Mouse (Mus musculus): ENCODE data around the gene Pdlim5. TPM values are rescaled to one million over a fixed set of nuclear protein-coding genes. Genes with fewer than 3 reads are reported as not detected.
"Not testable (repeated sequence)": the region's sequence is repeated elsewhere in the genome, so short reads cannot be mapped to it uniquely, and the experiment has no call there.

Pdlim5 gene
- polyA plus RNA-seq, 1 experiment: 26.9 TPM

DNA sequence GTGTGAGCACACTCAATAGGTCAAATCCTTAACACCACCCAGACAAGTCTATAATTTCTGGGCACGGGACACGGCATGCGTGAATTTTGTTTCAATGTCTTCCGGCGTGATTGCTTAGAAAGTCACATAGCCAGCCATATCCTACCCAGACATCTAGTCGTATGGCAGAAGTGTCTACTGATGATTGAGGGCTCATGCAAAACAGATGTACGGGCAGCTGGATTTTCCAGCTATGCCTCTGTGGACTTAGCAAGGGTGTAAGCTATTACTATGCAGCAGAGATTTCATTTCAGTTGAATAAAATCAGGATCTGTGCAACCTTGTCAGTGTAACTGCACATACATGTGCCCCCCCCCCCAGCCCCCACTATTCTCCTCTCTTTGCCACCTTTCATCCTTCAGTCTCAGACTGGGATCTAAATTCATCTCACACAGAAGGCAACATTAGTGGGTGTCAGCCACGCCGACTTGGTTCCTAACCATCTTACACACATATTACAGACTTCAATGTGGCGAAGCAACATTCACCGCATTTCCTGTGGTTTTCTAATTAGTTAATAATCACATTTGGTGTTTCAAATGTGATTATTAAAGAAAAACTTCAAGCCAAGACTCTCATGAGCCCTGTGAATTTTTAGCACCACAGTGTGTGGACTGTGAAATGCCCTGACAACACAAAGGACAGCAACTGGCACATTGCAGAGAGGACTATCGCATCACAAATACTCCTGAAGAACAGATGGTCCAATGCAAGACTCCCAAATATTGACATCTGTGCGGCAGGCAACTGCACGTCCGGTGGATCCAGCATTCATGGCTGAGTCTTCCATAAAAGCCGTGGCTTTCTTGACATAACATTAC, 161.7 kb downstream of the Pdlim5 start:
- Histone ChIP-seq H3K4me1 (ENCODE audit: control insufficient read depth, insufficient read depth, insufficient read length, low read length) (no peaks in the 10 kb centered on the region), H3K4me3 (ENCODE audit: insufficient read depth, low read depth, low read length) (no peak overlapping the region), H3K27ac (replicated peaks; ENCODE audit: low read depth, low read length) (no peak overlapping the region)

DNA sequence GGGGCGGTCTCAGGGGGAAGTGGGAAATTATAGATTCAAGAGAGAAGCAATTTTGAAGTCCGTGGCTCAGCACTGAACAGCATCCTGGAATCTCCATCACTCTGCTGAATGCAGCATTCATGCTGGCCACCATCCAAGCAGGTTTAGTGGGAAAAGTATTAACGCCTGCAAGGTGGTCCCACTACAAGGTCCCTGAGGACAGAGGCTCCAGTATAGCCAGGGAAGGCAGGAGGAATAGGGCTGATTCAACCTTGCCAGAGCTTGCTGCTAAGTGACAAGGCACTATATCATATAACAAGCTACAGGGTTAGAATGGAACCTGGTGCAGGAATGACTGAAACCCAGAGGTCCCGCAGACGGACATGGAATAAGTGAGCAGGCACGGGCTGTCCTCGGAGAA, 166.8 kb downstream of the Pdlim5 start:
- Histone ChIP-seq H3K27ac (replicated peaks; ENCODE audit: low read depth, low read length) (no peak overlapping the region), H3K4me1 (ENCODE audit: control insufficient read depth, insufficient read depth, insufficient read length, low read length) (no peaks in the 10 kb centered on the region), H3K4me3 (ENCODE audit: insufficient read depth, low read depth, low read length) (no peak overlapping the region)

DNA sequence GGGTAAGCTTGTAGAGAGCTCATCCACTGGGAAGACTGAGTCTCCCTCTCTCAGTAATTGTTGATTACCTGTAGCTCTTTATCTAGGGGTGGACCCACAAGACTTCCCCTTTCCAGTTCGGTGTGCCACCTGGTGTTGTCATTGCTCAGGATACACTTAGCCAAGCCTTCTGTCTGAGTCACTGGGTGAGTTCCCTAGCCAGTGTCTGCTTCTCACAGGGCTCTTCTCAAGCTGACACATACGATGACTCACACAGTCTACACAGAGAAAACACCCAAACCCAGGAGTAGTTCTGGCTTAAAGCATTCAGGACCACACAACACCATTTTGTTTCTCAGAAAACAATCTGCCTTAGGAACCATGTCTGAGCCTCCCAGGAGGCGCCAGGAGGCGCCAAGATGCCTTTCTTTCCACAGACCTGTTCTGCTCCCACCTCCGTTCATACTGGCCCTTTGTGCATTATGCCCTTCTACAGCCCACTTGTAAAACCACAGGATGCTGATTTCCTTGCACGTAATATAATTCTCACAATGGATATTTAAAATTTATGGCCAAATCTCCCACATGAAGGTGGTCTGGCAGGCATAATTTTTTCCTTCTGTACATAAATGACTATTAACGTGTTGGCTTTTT, 172.9 kb downstream of the Pdlim5 start:
- Histone ChIP-seq H3K27ac (replicated peaks; ENCODE audit: low read depth, low read length) (no peak overlapping the region), H3K4me3 (ENCODE audit: insufficient read depth, low read depth, low read length) (no peak overlapping the region), H3K4me1 (ENCODE audit: control insufficient read depth, insufficient read depth, insufficient read length, low read length) (no peaks in the 10 kb centered on the region)

DNA sequence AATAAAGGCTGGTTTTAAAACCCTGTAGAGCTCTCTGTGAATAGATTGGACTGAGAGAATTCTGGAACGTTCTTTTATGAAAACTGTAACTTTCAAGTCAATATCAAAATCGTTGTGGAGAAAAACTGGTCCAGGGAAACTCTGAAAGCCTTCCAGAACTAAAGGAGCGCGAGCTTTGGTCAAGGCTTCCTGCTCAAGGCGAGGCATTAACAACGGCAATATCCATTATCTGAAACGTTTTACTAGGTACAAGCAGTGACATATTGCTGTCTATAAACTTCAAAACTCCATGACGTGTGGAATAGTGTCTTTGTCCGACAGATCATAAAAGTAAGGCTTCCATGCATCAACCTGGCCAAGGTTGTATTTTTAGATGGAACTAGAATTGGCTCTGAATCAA, 175.6 kb downstream of the Pdlim5 start:
- Histone ChIP-seq H3K27ac (replicated peaks; ENCODE audit: low read depth, low read length) (no peak overlapping the region), H3K4me1 (ENCODE audit: control insufficient read depth, insufficient read depth, insufficient read length, low read length) (no peaks in the 10 kb centered on the region), H3K4me3 (ENCODE audit: insufficient read depth, low read depth, low read length) (no peak overlapping the region)

DNA sequence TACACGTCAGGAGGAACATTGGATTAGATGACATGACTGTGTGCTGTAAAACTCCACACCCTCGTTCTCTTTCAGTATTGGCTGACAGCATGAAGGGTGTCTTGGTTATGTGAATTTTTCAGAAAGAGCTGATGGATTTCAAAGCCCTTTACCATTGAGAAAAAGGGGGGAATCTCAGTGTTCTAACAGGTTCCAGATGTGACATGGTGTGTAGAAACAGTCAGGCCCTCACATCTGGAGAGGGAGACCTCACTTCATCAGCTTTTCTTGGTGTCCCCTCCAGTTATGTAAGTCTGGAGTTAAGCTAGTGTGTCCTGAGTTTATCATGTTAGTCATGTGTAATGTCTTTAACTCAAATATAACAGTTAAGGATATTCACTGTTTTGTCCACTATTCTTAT, 182.7 kb downstream of the Pdlim5 start:
- no peak overlapping the region for H3K4me3 ChIP-seq (ENCODE audit: insufficient read depth, low read depth, low read length)
- H3K4me1 ChIP-seq (ENCODE audit: control insufficient read depth, insufficient read depth, insufficient read length, low read length): no peaks in the 10 kb centered on the region
- no peak overlapping the region for H3K27ac ChIP-seq (replicated peaks; ENCODE audit: low read depth, low read length)

DNA sequence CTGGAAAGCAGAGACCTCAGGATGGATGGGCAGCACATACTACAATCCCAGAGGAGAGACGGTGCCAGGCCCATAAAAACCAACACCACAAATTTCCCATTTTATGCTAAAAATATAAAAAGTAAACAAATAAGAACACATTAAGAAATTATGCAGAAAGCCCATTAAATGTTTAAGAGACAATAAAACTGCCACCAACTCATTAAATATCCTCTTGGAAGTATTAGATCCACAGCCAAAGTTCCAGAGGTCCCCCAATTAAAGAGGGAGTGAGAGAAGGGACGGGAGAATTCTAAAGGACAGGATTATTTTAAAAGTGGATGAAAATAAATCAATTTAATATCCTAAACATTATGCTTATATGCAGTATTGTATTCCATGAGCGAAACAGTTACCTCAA, 183.3 kb downstream of the Pdlim5 start:
- Histone ChIP-seq H3K4me1 (ENCODE audit: control insufficient read depth, insufficient read depth, insufficient read length, low read length) (no peaks in the 10 kb centered on the region), H3K27ac (replicated peaks; ENCODE audit: low read depth, low read length) (no peak overlapping the region), H3K4me3 (ENCODE audit: insufficient read depth, low read depth, low read length) (no peak overlapping the region)

DNA sequence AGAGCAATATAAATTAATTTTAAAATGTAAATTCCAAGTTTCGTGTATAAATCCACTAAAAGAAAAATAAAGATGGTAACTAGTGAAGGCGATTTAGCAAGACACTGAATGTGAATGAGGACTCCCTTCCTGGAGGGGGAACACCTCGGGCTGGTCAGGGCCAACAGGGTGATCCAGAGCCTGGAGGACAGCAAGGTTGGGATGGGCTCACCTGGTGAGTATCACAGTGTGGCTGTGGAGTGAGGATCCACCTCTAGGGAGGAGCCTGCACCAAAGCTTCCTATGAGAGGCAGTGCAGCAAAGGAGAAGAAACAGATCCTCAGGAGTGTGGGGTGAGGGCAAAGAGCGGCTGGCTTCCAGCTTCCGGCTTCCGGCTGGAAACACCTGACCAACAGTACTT, 185.5 kb downstream of the Pdlim5 start:
- Histone ChIP-seq H3K4me3 (ENCODE audit: insufficient read depth, low read depth, low read length) (no peak overlapping the region), H3K27ac (replicated peaks; ENCODE audit: low read depth, low read length) (no peak overlapping the region), H3K4me1 (ENCODE audit: control insufficient read depth, insufficient read depth, insufficient read length, low read length) (no peaks in the 10 kb centered on the region)

DNA sequence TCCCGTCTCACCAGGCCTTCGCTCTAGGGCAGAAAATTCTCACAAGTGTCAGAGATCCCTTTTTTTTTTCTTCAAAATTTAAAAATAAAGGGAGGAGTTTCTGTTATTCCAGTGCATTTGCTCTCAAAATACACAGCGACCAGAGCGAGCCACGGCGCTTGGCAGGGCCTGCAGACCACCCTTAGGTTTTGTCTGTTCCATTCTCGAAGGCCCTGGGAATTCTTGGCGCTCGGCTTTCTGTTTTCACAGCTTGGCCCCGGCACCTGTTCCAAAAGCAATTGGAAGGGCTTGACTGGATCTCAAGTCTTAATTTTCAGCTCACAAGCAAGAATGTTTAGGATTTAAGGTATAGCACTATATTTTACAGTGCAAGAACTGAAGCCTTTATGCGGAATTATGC, 186.4 kb downstream of the Pdlim5 start:
- no peak overlapping the region for H3K4me3 ChIP-seq (ENCODE audit: insufficient read depth, low read depth, low read length)
- H3K4me1 ChIP-seq (ENCODE audit: control insufficient read depth, insufficient read depth, insufficient read length, low read length): no peaks in the 10 kb centered on the region
- no peak overlapping the region for H3K27ac ChIP-seq (replicated peaks; ENCODE audit: low read depth, low read length)

DNA sequence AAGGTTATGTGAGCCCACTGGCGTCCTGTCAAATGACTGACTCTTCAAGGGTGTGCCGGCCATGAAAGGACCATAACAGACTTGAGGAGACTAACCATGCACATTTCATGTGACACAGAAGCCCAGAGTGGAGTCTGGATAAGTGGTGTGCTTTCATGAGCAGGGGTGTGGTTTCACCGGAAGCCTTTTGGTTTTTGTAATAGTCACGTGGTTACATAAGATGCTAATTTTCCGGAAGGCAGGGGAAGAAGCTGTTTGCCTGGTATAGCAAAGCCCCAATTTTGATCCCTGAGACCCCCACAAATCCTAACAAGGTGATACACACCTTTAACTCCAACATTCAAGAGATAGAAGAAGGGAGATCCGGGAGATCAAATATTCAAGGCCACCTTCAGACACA, 188.0 kb downstream of the Pdlim5 start:
- Histone ChIP-seq H3K4me3 (ENCODE audit: insufficient read depth, low read depth, low read length) (no peak overlapping the region), H3K27ac (replicated peaks; ENCODE audit: low read depth, low read length) (no peak overlapping the region), H3K4me1 (ENCODE audit: control insufficient read depth, insufficient read depth, insufficient read length, low read length) (no peaks in the 10 kb centered on the region)

DNA sequence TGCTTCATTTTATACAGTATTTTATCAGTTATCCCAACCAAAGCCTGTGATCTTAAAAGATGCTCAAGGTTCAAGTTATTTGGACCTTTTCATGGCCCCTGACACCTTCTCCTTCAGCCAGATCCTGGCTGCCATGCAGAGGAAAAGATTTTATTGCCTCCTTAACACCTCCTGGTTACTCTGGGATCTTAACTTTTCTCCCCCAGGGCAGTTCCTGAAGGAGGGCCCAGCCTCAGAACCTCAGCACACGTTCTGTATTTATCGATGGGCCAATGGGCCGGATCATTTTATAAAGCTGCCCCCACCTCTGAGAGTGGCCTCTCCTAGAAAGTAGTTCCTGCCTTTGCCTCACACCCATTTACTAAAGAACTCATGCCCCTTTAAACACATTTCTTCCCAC, 189.2 kb downstream of the Pdlim5 start:
- Histone ChIP-seq H3K4me1 (ENCODE audit: control insufficient read depth, insufficient read depth, insufficient read length, low read length) (no peaks in the 10 kb centered on the region), H3K4me3 (ENCODE audit: insufficient read depth, low read depth, low read length) (no peak overlapping the region), H3K27ac (replicated peaks; ENCODE audit: low read depth, low read length) (no peak overlapping the region)

DNA sequence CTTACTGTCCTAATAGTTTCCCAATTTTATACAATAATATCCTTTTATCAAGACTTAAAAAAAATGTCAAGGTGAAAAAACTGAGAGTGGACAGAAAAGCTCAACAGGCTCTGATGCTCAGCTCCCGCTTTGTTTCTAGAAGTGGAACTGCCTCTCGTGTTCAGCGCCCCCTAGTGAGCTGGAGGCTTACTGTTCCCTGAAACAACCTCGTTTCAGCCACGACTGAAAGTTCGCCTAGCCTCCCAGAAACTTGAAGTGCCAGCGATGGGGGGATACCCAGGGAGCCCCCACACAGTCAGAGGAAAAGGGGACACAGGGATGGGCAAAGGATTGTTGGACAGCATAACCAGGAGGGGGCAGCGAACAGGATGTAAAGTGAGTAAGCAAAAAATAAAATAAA, 199.4 kb downstream of the Pdlim5 start:
- Histone ChIP-seq H3K4me3 (ENCODE audit: insufficient read depth, low read depth, low read length) (no peak overlapping the region), H3K4me1 (ENCODE audit: control insufficient read depth, insufficient read depth, insufficient read length, low read length) (no peaks in the 10 kb centered on the region)

DNA sequence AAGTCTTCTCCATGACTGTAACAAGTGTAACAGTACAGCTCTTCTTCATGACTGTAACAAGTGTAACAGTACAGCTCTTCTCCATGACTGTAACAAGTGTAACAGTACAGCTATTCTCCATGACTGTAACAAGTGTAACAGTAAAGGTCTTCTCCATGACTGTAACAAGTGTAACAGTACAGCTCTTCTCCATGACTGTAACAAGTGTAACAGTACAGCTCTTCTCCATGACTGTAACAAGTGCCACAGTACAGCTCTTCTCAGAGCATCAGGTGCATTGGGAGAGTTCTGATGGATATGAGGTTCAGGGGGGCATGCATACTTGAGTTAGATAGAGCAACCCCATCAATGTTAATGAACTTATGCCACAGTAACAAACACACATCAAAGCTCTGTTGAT, 203.9 kb downstream of the Pdlim5 start:
- not testable (repeated sequence) for H3K4me3 ChIP-seq (ENCODE audit: insufficient read depth, low read depth, low read length); H3K27ac ChIP-seq (replicated peaks; ENCODE audit: low read depth, low read length); H3K4me1 ChIP-seq (ENCODE audit: control insufficient read depth, insufficient read depth, insufficient read length, low read length)

More for the DNA sequence above, 199.4 kb downstream of the Pdlim5 start:
- H3K27ac ChIP-seq (replicated peaks; ENCODE audit: low read depth, low read length): no peak overlapping the region

Other genes starting within 250 kb of the Pdlim5 start
- not detected in 2 replicates for gene Bmpr1b, start 226.3 kb downstream of the Pdlim5 start, polyA plus RNA-seq (2012; ENCODE audit: insufficient read depth, insufficient read length, missing spikeins)
- 3.0 and 4.7 TPM in 2 replicates for gene Gbp5, start 98.3 kb upstream of the Pdlim5 start, polyA plus RNA-seq (2012; ENCODE audit: insufficient read depth, insufficient read length, missing spikeins)
- gene Gbp7, start 134.6 kb upstream of the Pdlim5 start, polyA plus RNA-seq (2012; ENCODE audit: insufficient read depth, insufficient read length, missing spikeins): 6.1 and 8.6 TPM in 2 replicates
- gene Gbp3, start 164.3 kb upstream of the Pdlim5 start, polyA plus RNA-seq (2012; ENCODE audit: insufficient read depth, insufficient read length, missing spikeins): 9.6 and 19.2 TPM in 2 replicates
- not detected in 2 replicates for gene Gbp2b, start 199.2 kb upstream of the Pdlim5 start, polyA plus RNA-seq (2012; ENCODE audit: insufficient read depth, insufficient read length, missing spikeins)
- 22.4 and 31.8 TPM in 2 replicates for gene Gbp2, start 224.9 kb upstream of the Pdlim5 start, polyA plus RNA-seq (2012; ENCODE audit: insufficient read depth, insufficient read length, missing spikeins)

Measured in brown adipose tissue, adult 24 weeks (tissue).